Mouse (Mus musculus) forebrain, postnatal 0 days (tissue): ENCODE measurements around the gene Acsl6. TPM values are rescaled to one million over a fixed set of nuclear protein-coding genes. Genes with fewer than 3 reads are reported as not detected.
"Not testable (repeated sequence)": the region's sequence is repeated elsewhere in the genome, so short reads cannot be mapped to it uniquely, and the experiment has no call there.

ENCODE experiments used
- ATAC-seq: fragments of 200-750 bp; cut with Nextera tagmentation; 2 replicates; pipeline ENCODE4 v1.8.0; 2017; ENCODE audit warnings: mild to moderate bottlenecking, moderate library complexity
- DNase-seq: peaks from one replicate; pipeline ENCODE4 v3.0.0-alpha.2; 2015
- H3K27ac ChIP-seq: fragments of 300-500 bp; sonication (generic); 2 replicates; pipeline ENCODE4 v1.5.1; 2014; ENCODE audit warnings: low read depth, mild to moderate bottlenecking, antibody characterized with exemption, low read length, moderate library complexity, mixed read lengths
- H3K27me3 ChIP-seq: fragments of 300-500 bp; sonication (generic); 2 replicates; pipeline ENCODE4 v1.6.1; 2014; ENCODE audit warnings: mild to moderate bottlenecking, low read length, mixed read lengths; ENCODE audit not compliant: insufficient read depth
- H3K36me3 ChIP-seq: fragments of 300-500 bp; sonication (generic); 2 replicates; pipeline ENCODE4 v1.6.1; 2014; ENCODE audit warnings: mild to moderate bottlenecking, moderate library complexity; ENCODE audit not compliant: insufficient read depth
- H3K4me1 ChIP-seq: fragments of 300-500 bp; sonication (generic); 2 replicates; pipeline ENCODE4 v1.6.1; 2014; ENCODE audit warnings: antibody characterized with exemption; ENCODE audit not compliant: insufficient read depth
- H3K4me2 ChIP-seq: fragments of 300-500 bp; sonication (generic); 2 replicates; pipeline ENCODE4 v1.6.1; 2014; ENCODE audit warnings: low read depth, mild to moderate bottlenecking, moderate library complexity
- H3K4me3 ChIP-seq: fragments of 300-500 bp; sonication (generic); 2 replicates; pipeline ENCODE4 v1.5.1; 2014; ENCODE audit warnings: low read depth, low read length, mixed read lengths
- H3K9ac ChIP-seq: fragments of 300-500 bp; sonication (generic); 2 replicates; pipeline ENCODE4 v1.6.1; 2014; ENCODE audit warnings: mild to moderate bottlenecking
- H3K9me3 ChIP-seq: fragments of 300-500 bp; sonication (generic); 2 replicates; pipeline ENCODE4 v1.6.1; 2016; ENCODE audit warnings: low read length
- CTCF ChIP-seq: sonication (generic); IDR thresholded peaks from 2 replicates; pipeline ENCODE4 v1.5.1; 2016; ENCODE audit warnings: antibody characterized with exemption, control low read depth, low read depth
- WGBS: fragments of 180-500 bp; shearing (Covaris S2); extraction: QIAGEN DNeasy Blood & Tissue Kit; methylation state at CpG from one replicate; pipeline ENCODE4 v1.1.7; 2014; 5-methylcytosine and 5-hydroxymethylcytosine counted together
- polyA plus RNA-seq: library from polyadenylated mRNA; unstranded; fragments of >200 nt; fragmentation: Nextera tagmentation; extraction: Ambion mirVana; gene quantifications from 2 replicates; pipeline ENCODE4 v1.2.1, GENCODE M21; 2015
- total RNA-seq: library from RNA; depleted of rRNA; stranded (reverse); fragments of >200 nt; gene quantifications from 2 replicates; pipeline ENCODE4 v1.2.3, GENCODE M21; 2014

Acsl6 gene
- total and polyA plus RNA-seq, 2 experiments from 2014 or later: 48.5 to 57.7 TPM

DNA sequence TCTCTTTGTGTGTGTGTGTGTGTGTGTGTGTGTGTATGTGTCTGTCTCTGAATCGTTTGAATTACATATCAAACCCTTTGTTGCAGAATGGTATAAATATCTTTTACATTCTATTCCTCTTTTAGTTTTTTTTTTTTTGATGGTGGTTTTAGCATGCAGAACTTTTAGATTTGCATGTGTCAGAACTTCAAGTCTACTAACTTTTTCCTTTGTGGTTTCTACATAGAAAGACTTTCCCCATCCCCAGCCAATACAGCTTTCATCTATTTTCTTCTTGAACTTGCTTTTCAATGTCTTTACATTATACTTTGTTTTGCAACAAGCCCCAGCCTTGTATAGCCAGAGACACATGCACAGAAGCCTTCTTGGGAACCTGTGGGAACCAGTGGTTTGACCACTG, 6.9 kb upstream of the Acsl6 start:
- H3K9ac ChIP-seq: no peak overlapping the region
- no peaks in the 10 kb centered on the region for H3K4me1 ChIP-seq
- ATAC-seq (no peak), DNase-seq (no peak)
- H3K4me2 ChIP-seq: no peak overlapping the region
- H3K9me3 ChIP-seq: 0 out of 2 replicates have a peak, but pooled peaks cover 4% of the 10 kb centered on the region
- H3K36me3 ChIP-seq: no peaks in the 10 kb centered on the region
- TF ChIP-seq CTCF: no peak
- WGBS: 95% methylated on average over 1 of the region's 1 CpGs
- no peaks in the 10 kb centered on the region for H3K27me3 ChIP-seq
- H3K4me3 ChIP-seq: no peak overlapping the region
- H3K27ac ChIP-seq: no peak overlapping the region

DNA sequence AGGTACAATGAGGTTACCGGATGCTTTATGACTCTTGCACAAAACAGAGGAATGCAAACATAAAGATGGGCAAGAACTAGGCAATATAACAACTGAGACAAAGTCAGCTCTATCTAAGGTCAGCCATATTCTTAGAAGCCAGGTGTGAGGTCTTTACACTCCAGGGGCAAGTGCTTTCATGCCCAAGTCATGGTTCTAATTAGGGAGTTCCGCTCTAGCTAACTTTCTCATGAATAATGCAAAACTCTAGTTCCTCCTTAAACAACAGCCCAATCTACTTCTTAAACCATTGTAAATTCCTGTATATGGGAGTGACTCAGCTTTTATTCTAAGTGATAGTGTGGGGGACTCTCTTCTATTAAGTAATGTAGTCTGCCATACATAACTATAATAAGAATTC, 6.1 kb upstream of the Acsl6 start:
- not testable (repeated sequence) for DNase-seq, ATAC-seq, H3K4me3 ChIP-seq, H3K9ac ChIP-seq, H3K4me2 ChIP-seq, H3K9me3 ChIP-seq, H3K4me1 ChIP-seq, H3K27ac ChIP-seq, H3K36me3 ChIP-seq, H3K27me3 ChIP-seq
- 87% methylated on average over 2 of the region's 2 CpGs for WGBS

DNA sequence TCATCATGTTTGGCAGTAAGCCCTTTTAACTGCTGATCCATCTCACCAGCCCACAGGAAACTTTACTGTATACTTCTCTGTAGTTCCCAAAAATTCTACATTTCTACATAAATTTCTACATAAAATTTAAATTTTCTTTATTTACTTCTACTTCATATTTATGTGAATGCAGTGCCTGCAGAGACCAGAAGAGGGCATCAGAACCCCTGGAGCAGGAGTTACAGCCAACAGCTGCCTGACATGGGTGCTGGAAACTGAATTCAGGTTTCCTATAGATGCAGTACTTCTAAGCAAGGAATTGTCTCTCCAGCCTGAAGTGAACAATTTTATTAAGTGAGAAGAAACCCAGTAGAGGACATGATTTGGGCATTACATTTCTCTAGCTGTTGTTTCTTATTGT, 4.8 kb upstream of the Acsl6 start:
- H3K4me3 ChIP-seq: no peak overlapping the region
- 0 out of 2 replicates have a peak, but pooled peaks cover 4% of the 10 kb centered on the region for H3K9me3 ChIP-seq
- no peak overlapping the region for H3K27ac ChIP-seq
- no peak for ATAC-seq
- DNase-seq: no peak
- TF ChIP-seq CTCF: no peak
- no peaks in the 10 kb centered on the region for H3K27me3 ChIP-seq
- no peak overlapping the region for H3K4me2 ChIP-seq
- H3K4me1 ChIP-seq: no peaks in the 10 kb centered on the region
- H3K9ac ChIP-seq: no peak overlapping the region
- H3K36me3 ChIP-seq: no peaks in the 10 kb centered on the region

DNA sequence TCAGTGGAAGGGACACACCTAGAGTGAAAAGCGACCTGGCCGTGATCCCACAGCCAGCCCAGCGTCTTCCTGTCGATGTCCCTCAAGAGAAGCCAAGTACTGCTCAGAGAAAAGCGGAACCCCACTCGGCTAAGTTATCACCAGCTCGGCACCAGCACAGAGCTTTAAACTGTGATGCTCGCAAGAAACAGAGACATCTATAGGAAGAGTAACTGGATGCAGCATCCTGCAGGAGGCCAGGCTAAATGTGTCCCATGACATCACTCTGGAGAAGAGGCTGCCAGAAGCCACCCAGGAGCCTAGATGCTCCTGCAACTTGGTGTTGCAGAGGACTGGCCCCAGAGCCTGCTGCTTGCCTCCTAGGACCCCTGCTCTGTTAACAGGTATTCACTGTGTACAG, 1.6 kb upstream of the Acsl6 start:
- no peak overlapping the region for H3K9ac ChIP-seq
- TF ChIP-seq CTCF: no peak
- ATAC-seq (no peak), DNase-seq (no peak)
- no peaks in the 10 kb centered on the region for H3K27me3 ChIP-seq
- no peaks in the 10 kb centered on the region for H3K36me3 ChIP-seq
- H3K4me3 ChIP-seq: no peak overlapping the region
- H3K4me2 ChIP-seq: no peak overlapping the region
- no peak overlapping the region for H3K27ac ChIP-seq
- 0 out of 2 replicates have a peak, but pooled peaks cover 4% of the 10 kb centered on the region for H3K9me3 ChIP-seq
- peaks cover 13% of the 10 kb centered on the region for H3K4me1 ChIP-seq
- WGBS: 84% methylated on average over 8 of the region's 8 CpGs

DNA sequence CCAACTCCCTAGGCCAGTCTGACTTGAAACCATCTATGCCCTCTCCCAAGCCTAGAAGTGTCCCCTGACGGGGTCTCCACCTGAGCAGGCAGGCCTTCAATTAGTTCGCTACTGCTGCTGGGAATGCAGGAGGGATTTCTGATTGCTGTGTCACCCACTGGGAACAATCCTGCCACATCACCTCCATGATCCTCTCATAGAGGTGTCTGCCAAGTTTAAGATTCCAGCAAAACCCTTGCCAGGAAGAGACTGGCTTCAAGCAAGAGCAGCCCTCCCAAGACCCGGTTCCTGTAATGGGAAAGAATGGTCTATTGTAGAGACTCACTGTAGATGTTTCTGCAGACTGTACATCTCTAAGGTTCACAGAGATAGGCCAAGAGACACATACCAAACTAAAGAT, 992 bp upstream of the Acsl6 start:
- Histone ChIP-seq H3K27ac (peak overlapping the region; percentile 2; the same call in 1 of the 2 replicates), H3K36me3 (no peaks in the 10 kb centered on the region), H3K4me2 (0 out of 2 replicates have a peak overlapping the region, but pooled peaks have one; percentile 74), H3K4me3 (no peak overlapping the region), H3K4me1 (peaks cover 13% of the 10 kb centered on the region), H3K9ac (peak overlapping the region; percentile 94), H3K9me3 (no peaks in the 10 kb centered on the region), H3K27me3 (no peaks in the 10 kb centered on the region)
- ATAC-seq (no peak), DNase-seq (no peak)
- 80% methylated on average over 3 of the region's 3 CpGs for WGBS
- no peak for TF ChIP-seq CTCF

DNA sequence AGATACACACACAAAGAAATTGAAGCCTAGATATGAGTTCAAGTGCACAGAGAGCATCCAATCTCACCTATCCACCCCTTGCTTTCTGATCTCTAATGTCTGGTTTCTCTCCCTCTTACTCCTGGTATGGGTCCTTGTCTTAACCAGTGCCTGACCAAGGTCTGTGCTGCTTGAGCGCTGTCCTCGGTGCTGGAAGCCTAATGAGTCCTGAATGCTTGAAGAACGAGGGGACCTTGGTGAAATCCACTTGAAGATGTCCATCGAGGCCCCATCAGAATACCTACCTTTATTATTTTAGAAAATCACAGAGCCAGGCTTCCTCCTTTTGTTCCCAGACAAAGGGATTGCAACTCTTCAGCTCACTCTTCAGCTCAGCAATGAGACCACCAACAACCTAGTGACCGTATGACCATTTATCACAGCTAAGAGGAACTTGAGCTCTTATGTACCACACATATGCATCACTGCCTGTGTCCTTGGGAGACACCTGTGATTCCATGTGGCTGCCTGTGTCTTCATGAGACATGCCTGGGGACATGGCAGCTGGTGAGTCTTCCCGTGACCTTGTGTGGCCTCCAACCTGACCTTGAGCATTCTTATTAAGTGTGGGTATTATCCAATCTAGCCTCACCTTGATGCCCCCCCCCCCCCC, 396 bp upstream of the Acsl6 start:
- Histone ChIP-seq H3K9me3 (no peaks in the 10 kb centered on the region), H3K9ac (peak overlapping the region; percentile 94), H3K27me3 (no peaks in the 10 kb centered on the region), H3K36me3 (no peaks in the 10 kb centered on the region), H3K4me3 (peak overlapping the region; percentile 72), H3K4me2 (peak overlapping the region; percentile 74), H3K4me1 (peaks cover 13% of the 10 kb centered on the region), H3K27ac (peak overlapping the region; percentile 86)
- DNase-seq (peak; percentile 47), ATAC-seq (no peak; the same call in 1 of the 2 replicates)
- no peak for TF ChIP-seq CTCF
- 16% methylated on average over 6 of the region's 6 CpGs for WGBS

DNA sequence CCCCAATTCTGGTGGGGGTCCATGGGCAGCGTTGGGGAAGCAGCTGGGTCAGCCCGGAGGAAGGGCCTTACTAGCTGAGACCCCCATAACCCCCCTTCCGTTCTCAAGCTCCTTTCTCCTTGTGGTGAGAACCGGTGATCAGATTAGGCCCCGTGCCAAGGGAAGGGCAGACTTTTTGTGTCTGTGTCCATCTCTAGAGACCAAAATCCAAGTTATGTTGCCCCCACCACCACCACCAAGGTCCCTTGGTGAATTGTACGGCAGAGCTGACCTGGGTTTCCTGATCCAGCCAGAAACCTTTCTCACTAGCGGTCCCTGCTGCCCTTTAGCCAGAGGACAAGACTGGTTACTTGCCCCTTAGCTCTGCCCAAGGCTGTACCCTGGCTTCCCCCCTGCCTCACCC, 874 bp downstream of the Acsl6 start:
- 3% methylated on average over 7 of the region's 7 CpGs for WGBS
- ATAC-seq: no peak; the same call in 1 of the 2 replicates

More for the DNA sequence above, 874 bp downstream of the Acsl6 start:
- Histone ChIP-seq H3K27me3 (no peaks in the 10 kb centered on the region), H3K4me3 (peak overlapping the region; percentile 72), H3K4me1 (peaks cover 13% of the 10 kb centered on the region), H3K27ac (peak overlapping the region; percentile 86), H3K9ac (peak overlapping the region; percentile 94), H3K4me2 (peak overlapping the region; percentile 74), H3K9me3 (no peaks in the 10 kb centered on the region), H3K36me3 (no peaks in the 10 kb centered on the region)
- peak; percentile 62 for DNase-seq
- peak; percentile 39; the same call in 1 of the 2 replicates for TF ChIP-seq CTCF
